Mouse (Mus musculus) embryonic facial prominence, embryonic 12.5 days (tissue): ENCODE measurements around the gene Tubb4a. TPM values are rescaled to one million over a fixed set of nuclear protein-coding genes. Genes with fewer than 3 reads are reported as not detected.

ENCODE experiments used
- ATAC-seq: fragments of 200-750 bp; cut with Nextera tagmentation; 2 replicates; pipeline ENCODE4 v1.8.0; 2017; ENCODE audit not compliant: insufficient number of reproducible peaks, insufficient read depth, low FRiP score, low TSS enrichment
- H3K27ac ChIP-seq: fragments of 300-500 bp; sonication (generic); 2 replicates; pipeline ENCODE4 v1.5.1; 2016; ENCODE audit warnings: mild to moderate bottlenecking
- H3K27me3 ChIP-seq: fragments of 300-500 bp; sonication (generic); 2 replicates; pipeline ENCODE4 v1.6.1; 2016; ENCODE audit warnings: mild to moderate bottlenecking, moderate library complexity
- H3K36me3 ChIP-seq: fragments of 300-500 bp; sonication (generic); 2 replicates; pipeline ENCODE4 v1.6.1; 2016; ENCODE audit warnings: mild to moderate bottlenecking
- H3K4me1 ChIP-seq: fragments of 300-500 bp; sonication (generic); 2 replicates; pipeline ENCODE4 v1.6.1; 2016
- H3K4me2 ChIP-seq: fragments of 300-500 bp; sonication (generic); replicated peaks from 2 replicates; pipeline ENCODE4 v1.6.1; 2016; ENCODE audit warnings: mild to moderate bottlenecking, moderate library complexity
- H3K4me3 ChIP-seq: fragments of 300-500 bp; sonication (generic); 2 replicates; pipeline ENCODE4 v1.5.1; 2016; ENCODE audit warnings: mild to moderate bottlenecking
- H3K9ac ChIP-seq: fragments of 300-500 bp; sonication (generic); 2 replicates; pipeline ENCODE4 v1.6.1; 2016; ENCODE audit warnings: mild to moderate bottlenecking, moderate library complexity
- H3K9me3 ChIP-seq: fragments of 300-500 bp; sonication (generic); 2 replicates; pipeline ENCODE4 v1.6.1; 2016; ENCODE audit warnings: mild to moderate bottlenecking, moderate library complexity
- WGBS: fragments of 180-500 bp; shearing (Covaris S2); methylation state at CpG from one replicate; pipeline ENCODE4 v1.1.7; 2016; 5-methylcytosine and 5-hydroxymethylcytosine counted together
- polyA plus RNA-seq: library from polyadenylated mRNA; unstranded; fragments of >200 nt; fragmentation: Nextera tagmentation; extraction: Ambion mirVana; gene quantifications from 2 replicates; pipeline ENCODE4 v1.2.1, GENCODE M21; 2016

The Tubb4a gene
- polyA plus RNA-seq, 1 experiment from 2014 or later: 31.9 TPM

DNA sequence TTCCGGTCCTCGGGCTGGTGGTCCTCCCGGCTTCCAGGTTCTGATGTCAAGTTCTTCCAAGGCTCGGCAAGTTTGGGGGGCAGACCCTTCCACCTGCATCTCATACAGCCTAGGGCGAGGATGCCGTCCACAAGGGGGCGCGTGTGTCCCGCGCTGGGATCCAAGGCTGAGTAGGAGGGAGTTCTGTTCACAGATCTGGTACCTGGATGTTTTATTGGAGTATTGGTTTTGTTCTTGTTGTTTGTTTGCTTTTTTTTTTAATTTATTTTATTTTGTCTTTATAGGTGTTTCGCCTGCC, 9.0 kb upstream of the Tubb4a start:
- peak; percentile 72; the same call in 1 of the 2 replicates for ATAC-seq
- Histone ChIP-seq H3K27me3 (no peaks in the 10 kb centered on the region; the same call in 1 of the 2 replicates), H3K27ac (no peak overlapping the region), H3K4me1 (no peaks in the 10 kb centered on the region), H3K36me3 (no peaks in the 10 kb centered on the region), H3K4me3 (peak overlapping the region; percentile 12; the same call in 1 of the 2 replicates), H3K9ac (no peak overlapping the region), H3K4me2 (peak overlapping the region; percentile 43), H3K9me3 (0 out of 2 replicates have a peak, but pooled peaks cover 3% of the 10 kb centered on the region)
- 3% methylated on average over 11 of the region's 11 CpGs for WGBS

GRCm38 (mm10) chr17:57095855-57096622, 8.5 kb upstream of the Tubb4a start:
- Histone ChIP-seq H3K4me2 (peak overlapping the region; percentile 43), H3K9me3 (0 out of 2 replicates have a peak, but pooled peaks cover 3% of the 10 kb centered on the region), H3K27me3 (no peaks in the 10 kb centered on the region; the same call in 1 of the 2 replicates), H3K4me1 (no peaks in the 10 kb centered on the region), H3K9ac (no peak overlapping the region), H3K4me3 (peak overlapping the region; percentile 12; the same call in 1 of the 2 replicates), H3K27ac (no peak overlapping the region), H3K36me3 (no peaks in the 10 kb centered on the region)
- ATAC-seq: peak; percentile 72; the same call in 1 of the 2 replicates
- WGBS: 1% methylated on average over 18 of the region's 19 CpGs

DNA sequence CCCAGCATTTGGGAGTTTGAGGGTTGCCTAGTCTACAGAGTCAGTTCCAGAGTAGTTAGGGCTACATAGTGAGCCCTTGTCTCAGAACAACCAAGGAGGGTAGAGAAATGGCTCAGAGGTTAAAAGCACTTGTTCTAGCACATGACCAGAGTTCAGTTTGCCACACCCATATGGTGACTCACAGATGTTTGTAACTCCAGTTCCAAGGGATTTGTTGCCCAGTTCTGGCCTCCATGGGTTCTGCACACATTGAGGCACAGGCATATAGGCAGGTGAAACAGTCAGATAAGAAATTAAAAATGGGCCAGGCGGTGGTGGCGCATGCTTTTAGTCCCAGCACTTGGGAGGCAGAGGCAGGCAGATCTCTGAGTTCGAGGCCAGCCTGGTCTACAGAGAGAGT, 6.6 kb upstream of the Tubb4a start:
- Histone ChIP-seq H3K9ac (no peak overlapping the region), H3K27ac (no peak overlapping the region), H3K9me3 (0 out of 2 replicates have a peak, but pooled peaks cover 3% of the 10 kb centered on the region), H3K27me3 (peaks cover 1% of the 10 kb centered on the region; the same call in 1 of the 2 replicates), H3K4me2 (no peak overlapping the region), H3K36me3 (no peaks in the 10 kb centered on the region), H3K4me3 (no peak overlapping the region), H3K4me1 (no peaks in the 10 kb centered on the region)
- 88% methylated on average over 3 of the region's 3 CpGs for WGBS
- no peak for ATAC-seq

GRCm38 (mm10) chr17:57085970-57086757, 1.4 kb downstream of the Tubb4a start:
- H3K27me3 ChIP-seq: peaks cover 25% of the 10 kb centered on the region
- H3K9me3 ChIP-seq: no peaks in the 10 kb centered on the region
- 85% methylated on average over 11 of the region's 11 CpGs for WGBS
- H3K4me1 ChIP-seq: peaks cover 7% of the 10 kb centered on the region
- H3K9ac ChIP-seq: no peak overlapping the region
- no peak overlapping the region for H3K27ac ChIP-seq
- H3K4me3 ChIP-seq: no peak overlapping the region
- no peaks in the 10 kb centered on the region for H3K36me3 ChIP-seq
- no peak overlapping the region for H3K4me2 ChIP-seq
- no peak; the same call in 1 of the 2 replicates for ATAC-seq

DNA sequence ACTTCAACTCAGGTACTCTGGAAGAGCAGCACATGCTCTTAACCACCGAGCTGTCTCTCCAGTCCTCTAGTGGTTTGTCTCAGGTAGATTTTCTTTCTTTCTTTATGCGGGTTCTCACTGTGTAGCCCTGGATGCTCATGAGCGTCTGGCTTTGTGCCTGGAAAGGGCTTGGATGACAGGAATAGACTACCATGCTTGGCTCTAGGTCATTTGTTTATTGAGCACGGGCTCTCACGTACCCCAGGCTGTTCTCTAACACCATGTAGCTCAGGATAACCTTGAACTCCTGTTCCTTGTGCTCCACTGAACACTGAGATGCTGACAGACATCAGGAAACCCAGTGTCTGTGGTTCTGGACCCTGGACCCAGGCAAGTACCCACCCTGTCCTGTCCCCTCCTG, 5.1 kb downstream of the Tubb4a start:
- no peaks in the 10 kb centered on the region for H3K36me3 ChIP-seq
- no peak overlapping the region for H3K27ac ChIP-seq
- ATAC-seq: no peak
- no peaks in the 10 kb centered on the region for H3K9me3 ChIP-seq
- no peak overlapping the region for H3K4me3 ChIP-seq
- H3K27me3 ChIP-seq: peaks cover 13% of the 10 kb centered on the region
- H3K9ac ChIP-seq: no peak overlapping the region
- WGBS: 83% methylated on average over 5 of the region's 5 CpGs
- H3K4me2 ChIP-seq: no peak overlapping the region
- peaks cover 7% of the 10 kb centered on the region for H3K4me1 ChIP-seq

DNA sequence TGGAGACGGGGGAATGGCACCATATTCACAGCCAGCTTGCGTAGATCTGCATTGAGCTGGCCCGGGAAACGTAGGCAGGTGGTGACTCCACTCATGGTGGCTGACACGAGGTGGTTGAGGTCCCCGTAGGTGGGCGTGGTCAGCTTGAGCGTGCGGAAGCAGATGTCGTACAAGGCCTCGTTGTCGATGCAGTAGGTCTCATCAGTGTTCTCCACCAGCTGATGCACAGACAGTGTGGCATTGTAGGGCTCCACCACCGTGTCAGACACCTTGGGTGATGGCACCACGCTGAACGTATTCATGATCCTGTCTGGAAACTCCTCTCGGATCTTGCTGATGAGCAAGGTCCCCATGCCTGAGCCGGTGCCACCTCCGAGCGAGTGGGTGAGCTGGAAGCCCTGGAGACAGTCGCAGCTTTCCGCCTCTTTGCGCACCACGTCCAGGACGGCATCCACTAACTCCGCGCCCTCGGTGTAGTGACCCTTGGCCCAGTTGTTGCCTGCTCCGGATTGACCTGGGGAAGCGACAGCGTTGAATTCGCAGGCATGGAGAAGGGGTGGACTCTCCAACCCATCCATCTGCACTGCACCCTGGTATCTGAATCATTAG, 6.2 kb downstream of the Tubb4a start:
- no peak overlapping the region for H3K9ac ChIP-seq

GRCm38 (mm10) chr17:57079919-57080318, 7.7 kb downstream of the Tubb4a start:
- Histone ChIP-seq H3K4me2 (no peak overlapping the region), H3K9me3 (no peaks in the 10 kb centered on the region), H3K9ac (no peak overlapping the region), H3K27me3 (no peaks in the 10 kb centered on the region; the same call in 1 of the 2 replicates), H3K36me3 (no peaks in the 10 kb centered on the region), H3K4me3 (no peak overlapping the region), H3K27ac (no peak overlapping the region), H3K4me1 (no peaks in the 10 kb centered on the region)
- WGBS: 69% methylated on average over 3 of the region's 3 CpGs
- ATAC-seq: no peak

More for the DNA sequence above, 6.2 kb downstream of the Tubb4a start:
- ATAC-seq: no peak
- WGBS: 90% methylated on average over 31 of the region's 31 CpGs
- H3K9me3 ChIP-seq: no peaks in the 10 kb centered on the region
- H3K4me1 ChIP-seq: no peaks in the 10 kb centered on the region
- H3K4me2 ChIP-seq: no peak overlapping the region
- H3K27me3 ChIP-seq: peaks cover 4% of the 10 kb centered on the region; the same call in 1 of the 2 replicates
- H3K27ac ChIP-seq: no peak overlapping the region
- H3K4me3 ChIP-seq: no peak overlapping the region
- H3K36me3 ChIP-seq: no peaks in the 10 kb centered on the region

GRCm38 (mm10) chr17:57078336-57078735, 9.2 kb downstream of the Tubb4a start, which contains the start of gene Dennd1c:
Dennd1c (minus strand) TSS chr17:57078514.
- peak; percentile 49; the same call in 1 of the 2 replicates for ATAC-seq
- no peak within 1 kb of the TSS for H3K9ac ChIP-seq
- H3K27me3 ChIP-seq: no peaks in the 10 kb centered on the region; the same call in 1 of the 2 replicates
- H3K27ac ChIP-seq: no peak within 1 kb of the TSS
- H3K36me3 ChIP-seq: no peaks in the 10 kb centered on the region
- no peaks in the 10 kb centered on the region for H3K9me3 ChIP-seq
- 53% methylated on average over 6 of the region's 6 CpGs for WGBS
- H3K4me3 ChIP-seq: no peak within 1 kb of the TSS
- no peaks in the 10 kb centered on the region for H3K4me1 ChIP-seq
- H3K4me2 ChIP-seq: no peak within 1 kb of the TSS

GRCm38 (mm10) chr17:57076916-57077315, 10.7 kb downstream of the Tubb4a start:
- H3K36me3 ChIP-seq: no peaks in the 10 kb centered on the region
- H3K27me3 ChIP-seq: no peaks in the 10 kb centered on the region; the same call in 1 of the 2 replicates
- H3K4me1 ChIP-seq: no peaks in the 10 kb centered on the region
- no peak overlapping the region for H3K9ac ChIP-seq
- 47% methylated on average over 3 of the region's 3 CpGs for WGBS
- H3K4me2 ChIP-seq: no peak overlapping the region
- H3K4me3 ChIP-seq: no peak overlapping the region
- H3K27ac ChIP-seq: no peak overlapping the region
- no peak for ATAC-seq
- no peaks in the 10 kb centered on the region for H3K9me3 ChIP-seq

GRCm38 (mm10) chr17:57070699-57071098, 16.9 kb downstream of the Tubb4a start:
- Histone ChIP-seq H3K27ac (no peak overlapping the region), H3K27me3 (peaks cover 7% of the 10 kb centered on the region; the same call in 1 of the 2 replicates), H3K4me2 (no peak overlapping the region), H3K9me3 (no peaks in the 10 kb centered on the region), H3K36me3 (no peaks in the 10 kb centered on the region), H3K9ac (no peak overlapping the region), H3K4me1 (no peaks in the 10 kb centered on the region), H3K4me3 (no peak overlapping the region)
- 2% methylated on average over 10 of the region's 11 CpGs for WGBS
- ATAC-seq: no peak

GRCm38 (mm10) chr17:57070272-57070671, 17.3 kb downstream of the Tubb4a start:
- Histone ChIP-seq H3K27me3 (peaks cover 10% of the 10 kb centered on the region), H3K4me1 (no peaks in the 10 kb centered on the region), H3K36me3 (no peaks in the 10 kb centered on the region), H3K4me2 (no peak overlapping the region), H3K9ac (no peak overlapping the region), H3K27ac (no peak overlapping the region), H3K4me3 (no peak overlapping the region), H3K9me3 (no peaks in the 10 kb centered on the region)
- no peak for ATAC-seq
- WGBS: 9% methylated on average over 9 of the region's 9 CpGs
